Mouse (Mus musculus) cerebellum, adult 8-10 months (tissue): ENCODE data around the gene Tyrp1.

Source experiments
- DNase-seq: peaks from one replicate; pipeline ENCODE4 v3.0.0; 2022

The Tyrp1 gene

GRCm38 (mm10) chr4:80834050-80834449 is at the start of gene Tyrp1:
Tyrp1 (plus strand) TSS chr4:80834123.
- no peak for DNase-seq

DNA sequence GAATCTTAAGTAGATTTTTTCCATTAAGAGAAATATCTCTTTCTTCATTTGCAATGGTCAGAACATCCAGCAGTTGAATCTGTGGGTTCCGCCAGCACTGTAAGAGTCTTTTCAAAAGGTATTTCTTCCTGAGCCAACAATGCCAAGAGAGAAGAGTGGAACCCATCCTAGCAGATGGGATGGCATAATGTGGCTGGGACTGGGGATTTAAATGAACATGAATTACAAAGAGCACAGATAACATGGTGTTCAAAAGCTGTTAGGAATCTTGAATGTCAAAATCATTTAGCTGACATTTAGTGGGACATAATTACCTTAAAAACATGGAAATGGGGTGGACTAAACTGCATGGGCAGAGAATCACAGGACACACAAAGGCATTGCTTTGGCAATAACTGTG is 45.6 kb upstream of the Tyrp1 start:
- no peak for DNase-seq

DNA sequence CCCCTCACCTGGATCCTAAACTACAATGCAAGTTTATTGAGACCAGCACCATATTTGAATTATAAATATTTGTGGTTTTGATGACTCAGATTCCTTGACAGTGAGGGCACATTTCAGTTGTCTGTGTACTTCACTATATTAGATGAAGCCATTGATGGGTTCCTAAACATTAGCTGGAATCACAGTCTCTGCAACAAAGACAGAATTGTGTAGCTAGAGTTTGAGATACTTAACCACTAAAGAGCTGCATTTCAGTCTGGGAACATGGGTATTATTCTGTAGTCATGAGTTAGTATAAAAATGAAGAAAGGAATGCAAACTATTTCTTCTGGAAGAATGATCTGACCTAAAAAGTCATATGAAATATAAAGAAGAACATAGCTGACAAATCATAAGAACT is 14.4 kb upstream of the Tyrp1 start:
- no peak for DNase-seq

- no peak for DNase-seq
Observed at GRCm38 (mm10) chr4:80821945-80822344, 12.0 kb upstream of the Tyrp1 start.

DNA sequence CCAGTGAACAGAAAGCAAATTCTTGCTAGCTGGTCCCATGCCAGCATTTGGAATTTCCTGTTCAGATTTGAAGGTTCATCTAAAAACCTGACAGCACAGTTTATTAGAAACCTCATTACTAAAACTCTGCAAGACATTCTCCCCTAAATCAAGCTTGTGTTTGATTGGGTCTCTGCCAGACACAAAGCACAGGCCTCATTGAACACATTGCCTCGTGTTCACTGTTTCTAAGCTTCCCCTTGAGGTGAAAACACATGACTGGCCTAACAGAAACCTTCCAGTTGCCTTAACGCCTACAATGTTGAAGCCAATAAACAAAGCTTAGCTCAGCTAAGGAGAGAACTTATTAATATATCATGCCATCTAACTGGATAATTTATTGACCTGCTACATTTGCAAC is 5.7 kb upstream of the Tyrp1 start:
- DNase-seq, result no peak

DNA sequence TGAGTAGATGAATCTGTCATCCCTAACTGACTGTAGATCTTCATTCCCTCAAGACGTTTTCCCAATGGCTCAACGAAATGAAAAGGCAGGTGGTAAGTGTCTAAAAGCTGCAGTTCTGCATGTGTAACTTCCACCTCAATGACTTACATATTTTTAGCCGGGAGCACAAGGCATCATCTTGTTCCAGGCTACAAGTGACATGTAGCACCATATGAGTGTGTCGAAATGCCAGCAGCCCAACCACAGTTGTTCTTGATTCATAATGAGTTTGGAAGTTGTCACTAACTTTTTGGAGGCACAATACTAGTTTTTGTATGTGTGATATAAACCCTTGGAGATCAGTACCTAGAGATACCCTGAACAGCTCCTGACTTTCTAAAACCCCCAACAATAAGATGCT is 5.4 kb downstream of the Tyrp1 start:
- no peak for DNase-seq

- no peak for DNase-seq
Observed at GRCm38 (mm10) chr4:80841980-80842379, 8.1 kb downstream of the Tyrp1 start.

GRCm38 (mm10) chr4:80843752-80844151 is 9.8 kb downstream of the Tyrp1 start:
- DNase-seq, result no peak

DNA sequence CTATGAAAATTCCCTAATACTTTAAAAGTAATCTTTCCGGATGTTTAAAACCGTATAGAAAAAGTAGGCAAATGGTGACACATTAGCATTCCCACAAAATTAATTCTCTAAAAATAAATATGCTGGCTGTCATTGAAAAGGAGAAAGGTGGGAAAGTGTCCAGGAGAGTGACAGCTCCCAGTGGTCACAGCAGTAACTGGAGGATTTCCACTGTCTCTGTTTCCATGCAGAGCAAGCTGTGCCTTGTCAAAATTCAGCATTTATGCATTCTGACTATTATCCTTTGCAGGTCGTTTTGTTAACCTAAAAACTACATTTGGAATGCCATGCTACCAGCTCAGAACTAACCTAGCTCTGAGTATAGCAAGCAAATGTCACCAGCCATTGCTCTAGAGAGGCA is 12.1 kb downstream of the Tyrp1 start:
- no peak for DNase-seq

- no peak for DNase-seq
Observed at GRCm38 (mm10) chr4:80852590-80853425, 18.9 kb downstream of the Tyrp1 start.

DNA sequence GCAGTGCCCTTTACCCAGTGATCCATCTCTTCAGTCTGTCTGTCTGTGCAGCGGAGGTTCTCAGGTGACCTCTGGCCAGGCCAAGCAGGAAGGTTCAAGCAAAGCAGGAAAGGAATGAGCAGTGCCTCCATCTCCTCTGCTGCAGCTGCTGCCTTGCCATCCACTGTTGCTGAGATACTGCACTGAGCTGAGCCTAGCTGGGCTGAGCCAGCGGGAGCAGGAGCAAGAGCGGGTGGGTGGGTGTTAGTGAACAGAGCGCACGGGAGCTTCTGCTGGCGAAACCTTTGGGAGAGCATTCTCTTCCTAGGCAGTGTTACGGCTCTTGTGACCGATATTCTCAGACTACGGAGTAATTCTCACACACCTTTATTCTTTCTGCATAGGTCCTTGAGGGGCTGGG is 21.6 kb downstream of the Tyrp1 start:
- DNase-seq, result no peak

GRCm38 (mm10) chr4:80862962-80863361 is 29.0 kb downstream of the Tyrp1 start:
- DNase-seq, result no peak

DNA sequence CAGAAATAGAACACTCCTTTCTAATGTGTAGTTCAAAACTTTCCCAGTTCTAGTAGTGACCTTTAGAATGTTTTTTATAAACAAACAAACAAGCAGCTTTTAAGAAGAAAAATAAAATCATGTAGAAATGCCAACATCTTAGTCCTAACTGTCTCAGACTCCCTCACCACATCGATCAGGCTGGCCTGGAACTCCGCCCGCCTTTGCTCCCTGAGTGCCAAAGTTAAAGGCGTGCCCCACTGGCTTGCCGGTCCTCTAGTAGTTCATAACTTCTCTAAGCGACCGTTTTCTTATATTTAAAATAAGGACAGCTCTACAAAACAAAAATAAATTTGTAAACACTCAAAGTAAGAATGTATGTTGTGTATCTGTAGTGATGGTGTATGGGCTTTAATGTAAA is 30.0 kb downstream of the Tyrp1 start:
- DNase-seq, result no peak

GRCm38 (mm10) chr4:80864511-80864922 is 30.6 kb downstream of the Tyrp1 start:
- DNase-seq, result no peak

GRCm38 (mm10) chr4:80866065-80866464 is 32.1 kb downstream of the Tyrp1 start:
- DNase-seq, result no peak

- no peak for DNase-seq
Observed at GRCm38 (mm10) chr4:80869598-80869997, 35.7 kb downstream of the Tyrp1 start.

GRCm38 (mm10) chr4:80872847-80873644 is 39.1 kb downstream of the Tyrp1 start:
- no peak for DNase-seq

GRCm38 (mm10) chr4:80874121-80874859 is 40.4 kb downstream of the Tyrp1 start:
- DNase-seq, result no peak

DNA sequence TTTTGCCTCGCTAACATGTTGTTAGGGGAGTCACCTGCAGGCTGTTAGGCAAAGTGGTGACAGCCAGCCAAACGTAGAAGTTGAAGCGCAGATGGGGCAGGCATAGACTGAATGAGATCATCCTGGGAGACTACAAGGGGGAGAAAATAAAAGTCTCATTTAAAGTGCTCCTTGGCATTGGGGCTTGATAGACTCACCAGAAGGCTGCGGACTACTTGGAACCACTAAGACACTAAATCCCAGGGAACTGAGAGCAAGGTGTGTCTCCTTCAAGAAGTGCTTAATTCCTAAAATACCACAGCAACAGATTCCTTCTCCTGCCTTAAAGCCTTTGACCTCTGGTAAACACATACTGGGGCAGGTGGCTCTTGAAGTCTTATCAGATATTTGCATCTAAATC is 41.1 kb downstream of the Tyrp1 start:
- DNase-seq, result no peak

GRCm38 (mm10) chr4:80881996-80882599 is 48.2 kb downstream of the Tyrp1 start:
- DNase-seq, result no peak

DNA sequence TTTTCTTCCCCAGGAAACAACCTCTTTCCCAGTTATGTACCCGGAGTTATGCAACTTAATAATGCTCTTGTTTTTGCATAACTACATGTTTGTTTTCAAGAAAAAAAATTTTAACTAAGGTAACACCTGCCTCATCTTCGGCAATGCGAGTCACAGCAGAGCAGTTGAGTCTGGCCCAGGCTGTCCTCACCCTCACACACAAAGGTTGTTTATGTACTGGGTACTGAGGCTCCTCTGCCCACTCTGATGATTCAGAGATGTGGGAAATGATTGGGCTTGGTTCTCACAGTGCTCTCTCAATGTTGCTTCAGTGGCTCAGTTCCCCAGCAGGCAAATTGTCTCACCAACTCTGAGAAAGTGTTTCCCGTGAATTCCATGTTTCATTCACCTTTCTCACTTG is 52.7 kb downstream of the Tyrp1 start:
- no peak for DNase-seq

- no peak for DNase-seq
Observed at GRCm38 (mm10) chr4:80891004-80891403, 57.1 kb downstream of the Tyrp1 start.

DNA sequence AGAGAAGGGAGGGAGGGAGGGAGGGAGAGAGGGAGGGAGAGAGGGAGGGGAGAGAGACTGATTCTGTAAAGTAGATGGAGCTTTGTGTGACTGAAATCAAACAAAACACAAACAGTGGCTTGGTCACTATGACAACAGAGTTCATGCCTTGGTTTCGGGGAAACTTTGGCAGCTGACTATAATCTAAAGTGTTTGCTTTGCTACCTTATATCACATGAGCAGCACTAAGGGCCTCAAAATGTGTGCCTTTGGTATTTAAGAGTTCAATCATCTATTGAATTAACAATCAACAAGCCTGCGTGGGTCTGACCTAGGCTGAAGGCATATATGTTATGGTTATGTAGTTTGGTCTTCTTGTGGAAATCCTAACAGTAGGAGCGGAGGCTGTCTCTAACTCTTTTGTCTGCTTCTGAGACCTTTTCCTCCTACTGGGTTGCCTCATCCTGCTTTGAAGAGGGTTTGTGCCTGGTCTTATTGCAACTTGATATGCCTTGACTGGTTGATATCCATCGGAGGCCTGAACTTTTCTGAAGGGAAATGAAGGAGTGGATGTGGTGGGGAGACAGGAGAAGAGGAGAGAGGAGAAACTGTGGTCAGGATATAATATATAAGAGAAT is 61.5 kb downstream of the Tyrp1 start:
- DNase-seq, result no peak
